Mouse (Mus musculus): ENCODE data around the gene Etnppl. TPM values are rescaled to one million over a fixed set of nuclear protein-coding genes. Genes with fewer than 3 reads are reported as not detected.

Etnppl gene
- not detected in 2 replicates for total RNA-seq (2017)

DNA sequence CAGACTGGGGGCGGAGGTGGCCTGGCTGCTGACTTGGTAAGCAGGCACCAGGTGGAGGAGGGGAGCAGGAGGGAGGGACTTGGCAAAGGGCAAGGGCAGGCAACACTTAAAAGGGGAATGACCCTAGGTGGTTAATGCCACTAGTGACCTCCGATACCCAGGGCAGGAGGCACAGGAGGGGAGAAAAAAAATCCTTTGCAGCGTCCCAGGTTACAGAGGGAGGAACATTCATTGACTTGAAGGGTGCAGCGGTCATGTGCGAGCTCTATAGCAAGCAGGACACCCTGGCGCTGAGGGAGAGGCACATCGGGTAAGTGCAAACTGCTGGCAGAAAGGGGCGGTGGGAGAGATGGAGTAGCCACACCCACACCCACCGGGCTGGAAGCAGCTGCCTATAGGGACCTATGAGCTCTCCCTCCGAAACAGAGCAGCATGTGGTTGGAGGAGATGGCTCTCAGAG lies at the start of gene Etnppl:
Etnppl (plus strand) TSS at position 10 of the 460 bp plus-strand sequence.
- no peak for ATAC-seq (replicated peaks; ENCODE audit: low read depth, poor library complexity, severe bottlenecking)

DNA sequence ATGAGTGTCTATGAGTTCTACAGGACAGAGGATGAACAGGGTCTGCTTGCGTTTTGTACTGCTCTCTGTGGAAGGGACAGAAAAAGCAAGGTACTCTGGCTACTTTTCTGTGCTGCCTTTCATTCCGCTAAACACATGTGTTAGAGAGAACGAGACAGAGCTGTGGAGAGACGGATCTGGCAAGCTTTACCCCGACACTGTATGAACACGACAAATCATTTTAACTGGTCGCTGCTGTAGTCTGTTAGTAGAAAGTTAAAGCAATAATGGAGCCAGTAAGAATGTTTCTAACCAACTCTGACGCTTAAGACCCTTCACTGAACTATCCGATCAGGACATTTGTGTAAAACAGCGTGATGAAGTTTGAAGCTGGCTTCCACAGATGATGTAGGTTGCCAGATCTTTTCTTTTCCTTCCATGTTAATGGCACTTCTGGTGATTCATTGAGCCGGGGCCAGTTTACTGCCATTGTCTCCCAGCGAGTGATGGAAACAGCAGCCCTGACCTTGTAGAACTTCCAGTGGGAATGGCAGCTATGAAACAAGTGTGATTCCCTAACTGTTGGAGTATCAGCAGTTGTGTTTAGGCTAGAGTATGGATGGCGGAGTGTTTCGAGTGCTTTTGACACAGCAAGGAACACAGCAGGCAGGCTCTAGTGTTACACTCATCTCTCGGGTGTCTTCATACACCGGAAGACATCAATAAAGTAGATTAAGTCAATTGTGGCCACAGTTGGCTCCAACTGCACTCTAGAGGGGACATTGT lies 48.7 kb upstream of the Etnppl start:
- no peak for ATAC-seq (replicated peaks; ENCODE audit: low read depth, poor library complexity, severe bottlenecking)

DNA sequence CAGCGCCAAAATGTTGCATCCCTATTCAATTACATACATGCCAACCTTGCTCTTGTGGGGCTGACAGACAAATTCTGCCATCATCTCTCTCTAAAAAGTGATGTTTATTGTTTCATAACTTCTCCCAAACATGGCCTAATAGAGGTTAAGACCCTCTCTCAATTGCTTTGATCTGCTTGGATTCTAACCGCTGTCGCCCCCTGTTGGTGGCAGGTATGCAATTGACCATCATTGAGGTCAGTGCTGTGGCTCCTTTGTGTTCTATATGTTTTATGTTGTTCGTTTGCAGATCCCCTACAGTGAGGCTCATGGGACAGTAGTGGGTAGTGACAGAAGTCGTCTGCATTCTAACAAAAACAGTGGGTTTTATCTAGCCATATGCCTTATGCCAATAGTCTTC lies 44.0 kb upstream of the Etnppl start:
- no peak for ATAC-seq (replicated peaks; ENCODE audit: low read depth, poor library complexity, severe bottlenecking)

DNA sequence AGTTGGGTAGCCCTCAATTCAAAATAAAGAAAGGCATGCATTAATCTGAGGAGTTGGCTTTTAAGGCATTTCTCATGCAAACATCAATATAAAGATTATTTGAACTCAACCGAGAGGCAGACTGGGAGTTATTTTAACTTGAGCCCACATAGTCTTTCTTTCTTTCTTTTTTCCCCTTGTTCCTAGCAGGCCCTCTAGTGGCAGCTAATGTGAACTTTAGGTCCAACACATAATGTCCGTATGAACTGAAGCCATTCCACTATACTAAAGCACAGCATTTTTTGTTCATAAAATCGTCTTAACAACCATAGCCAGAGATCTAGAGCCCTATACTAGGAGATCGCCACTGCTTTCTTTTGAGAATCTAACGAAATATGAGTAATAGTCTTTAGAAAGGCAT lies 42.6 kb upstream of the Etnppl start:
- peak; percentile 76 for ATAC-seq (replicated peaks; ENCODE audit: low read depth, poor library complexity, severe bottlenecking)

DNA sequence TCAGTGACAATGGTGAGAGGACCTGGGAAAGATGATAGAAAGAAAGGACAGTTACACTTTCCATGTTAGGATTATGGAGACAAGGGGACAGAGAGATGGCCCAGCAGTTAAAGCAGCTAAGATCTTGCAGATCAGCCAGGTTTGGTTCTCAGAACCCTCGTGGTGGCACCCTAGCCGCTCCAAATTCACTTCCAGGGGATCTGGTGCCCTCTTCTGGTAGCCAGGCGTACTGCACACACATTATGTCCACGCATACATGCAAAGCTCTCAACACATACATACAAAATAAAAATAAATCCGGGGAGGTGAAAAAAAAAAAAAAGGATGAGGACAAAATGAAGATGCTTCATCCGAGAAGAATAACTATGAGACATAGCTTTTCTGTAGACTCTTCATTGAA lies 40.6 kb upstream of the Etnppl start:
- peak; percentile 76 for ATAC-seq (replicated peaks; ENCODE audit: low read depth, poor library complexity, severe bottlenecking)

DNA sequence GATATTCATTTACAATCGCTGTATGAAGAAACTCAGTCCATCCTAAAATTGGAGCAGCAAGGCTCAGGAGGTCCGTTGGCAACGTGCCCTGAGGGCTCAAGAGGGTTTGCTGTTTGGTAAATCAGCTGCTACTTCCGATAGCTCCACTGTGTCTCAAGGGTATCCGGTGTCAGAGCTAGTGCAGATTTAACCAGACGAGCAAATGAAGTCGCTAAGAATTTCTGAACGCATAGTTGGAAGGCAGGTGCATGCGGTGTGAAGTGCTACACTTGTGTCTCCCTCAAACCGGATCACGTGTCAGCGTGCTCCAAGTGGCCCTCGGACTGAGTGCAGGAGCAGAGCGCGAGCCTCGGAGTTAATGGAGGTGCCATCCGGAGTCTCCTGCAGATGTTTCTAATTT lies 37.7 kb upstream of the Etnppl start:
- ATAC-seq (replicated peaks; ENCODE audit: low read depth, poor library complexity, severe bottlenecking): no peak

DNA sequence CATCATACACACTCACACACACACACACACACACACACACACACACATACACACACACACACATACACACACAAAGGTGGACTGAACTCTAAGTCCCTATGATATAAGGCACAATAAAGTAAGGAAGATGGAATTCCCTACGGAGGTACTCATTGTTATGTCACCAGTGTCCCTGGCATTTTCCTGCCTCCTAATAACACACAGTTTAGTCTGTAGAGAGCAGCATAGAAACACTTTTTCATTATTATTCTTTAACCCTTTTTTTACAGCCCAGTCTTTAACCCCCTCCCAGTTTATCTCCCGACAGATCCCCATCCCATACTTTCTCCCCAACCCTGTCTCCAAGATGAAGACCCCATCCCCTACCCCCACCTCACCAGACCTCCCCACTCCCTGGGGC lies 35.7 kb upstream of the Etnppl start:
- ATAC-seq (replicated peaks; ENCODE audit: low read depth, poor library complexity, severe bottlenecking): no peak

DNA sequence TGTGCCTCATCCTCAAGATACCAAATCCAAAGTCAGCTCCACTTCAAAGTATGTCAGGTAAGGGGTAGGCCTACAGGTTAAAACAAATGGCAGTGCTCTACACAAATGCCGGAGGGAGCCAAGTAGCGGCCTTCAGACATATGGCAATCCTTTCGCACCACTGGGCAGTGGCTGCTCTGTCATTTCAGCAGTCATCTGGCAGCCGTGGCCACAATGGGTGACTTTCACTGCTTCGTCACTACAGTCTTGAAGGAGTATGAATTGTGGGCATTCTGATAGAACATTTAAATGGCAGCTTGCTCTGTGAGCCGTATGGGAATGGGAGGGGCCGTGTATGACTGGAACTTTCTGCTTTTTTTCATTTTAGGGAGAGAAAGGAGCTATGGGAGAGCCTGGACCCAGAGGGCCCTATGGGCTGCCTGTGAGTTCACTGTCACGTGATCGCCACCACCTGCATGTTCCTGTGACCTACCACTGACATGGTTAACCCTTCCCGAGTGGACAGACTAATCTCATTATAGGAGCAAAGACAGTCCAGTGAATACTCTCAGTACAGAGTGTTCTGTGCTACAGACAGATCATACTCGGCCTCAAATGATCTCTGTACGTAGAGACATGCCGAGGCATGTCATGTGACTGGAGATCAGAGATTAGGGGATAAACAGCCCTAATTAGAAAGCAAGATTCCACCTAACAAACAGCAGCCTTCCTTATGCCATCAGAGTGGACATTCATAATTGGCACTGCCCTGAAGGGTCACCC lies 34.2 kb upstream of the Etnppl start:
- no peak for ATAC-seq (replicated peaks; ENCODE audit: low read depth, poor library complexity, severe bottlenecking)

DNA sequence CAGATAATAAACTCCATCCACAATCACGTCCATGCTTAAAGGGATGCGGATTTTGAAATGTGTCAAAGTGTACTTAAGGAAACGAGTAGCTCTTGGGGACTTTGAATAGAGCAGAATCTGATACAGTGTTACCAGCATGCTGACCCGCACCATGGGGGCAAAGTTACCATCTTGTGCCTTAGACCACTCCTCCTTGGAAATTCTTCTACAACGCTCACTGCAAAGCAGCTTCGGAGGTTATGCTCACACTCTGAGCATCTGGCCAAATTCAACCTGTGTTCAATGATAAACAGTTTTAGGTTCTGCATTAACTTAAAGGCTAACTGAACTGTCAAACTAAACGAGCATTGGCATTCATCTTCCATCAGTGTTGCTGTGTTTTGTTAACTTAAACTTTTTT lies 33.2 kb upstream of the Etnppl start:
- ATAC-seq (replicated peaks; ENCODE audit: low read depth, poor library complexity, severe bottlenecking): no peak

DNA sequence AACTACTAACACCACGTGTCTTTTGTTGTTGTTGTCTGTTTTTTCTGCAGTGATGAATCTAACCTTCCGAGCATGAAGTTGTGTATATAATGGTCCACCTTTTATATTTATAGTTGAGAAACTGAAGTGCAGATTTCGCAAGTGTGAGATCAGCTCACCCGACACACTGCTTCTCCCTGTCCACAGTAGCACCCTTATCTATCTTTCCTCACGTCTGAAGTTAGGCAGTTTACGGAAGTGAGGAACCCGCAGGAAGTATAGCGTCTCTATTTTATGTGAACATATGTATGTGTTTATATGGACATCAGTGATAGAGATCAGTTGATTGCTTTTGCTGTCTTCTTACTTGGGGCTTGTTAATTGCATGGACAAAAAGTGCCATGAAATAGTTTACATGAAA lies 22.2 kb upstream of the Etnppl start:
- 0 out of 2 replicates have a peak, but pooled peaks have one; percentile 25 for ATAC-seq (replicated peaks; ENCODE audit: low read depth, poor library complexity, severe bottlenecking)

DNA sequence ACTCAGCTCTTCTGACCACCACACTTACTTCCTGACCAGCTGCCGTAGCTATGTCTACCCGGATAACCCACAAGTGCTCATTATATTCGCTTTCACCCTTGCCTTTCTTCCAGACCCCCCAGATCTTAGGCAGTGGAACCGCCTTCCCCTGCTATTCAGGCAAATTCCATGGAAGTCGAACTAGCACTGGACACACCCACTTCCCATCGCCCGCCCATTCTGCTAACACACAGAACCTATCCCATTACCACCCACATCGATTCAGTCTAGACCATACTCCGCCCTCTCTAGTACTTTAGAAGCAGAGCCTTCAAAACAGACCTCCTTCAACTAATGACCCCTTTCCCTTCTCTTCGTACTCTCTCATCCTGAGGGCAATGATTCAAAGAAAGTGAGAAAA lies 15.8 kb upstream of the Etnppl start:
- ATAC-seq (replicated peaks; ENCODE audit: low read depth, poor library complexity, severe bottlenecking): no peak

DNA sequence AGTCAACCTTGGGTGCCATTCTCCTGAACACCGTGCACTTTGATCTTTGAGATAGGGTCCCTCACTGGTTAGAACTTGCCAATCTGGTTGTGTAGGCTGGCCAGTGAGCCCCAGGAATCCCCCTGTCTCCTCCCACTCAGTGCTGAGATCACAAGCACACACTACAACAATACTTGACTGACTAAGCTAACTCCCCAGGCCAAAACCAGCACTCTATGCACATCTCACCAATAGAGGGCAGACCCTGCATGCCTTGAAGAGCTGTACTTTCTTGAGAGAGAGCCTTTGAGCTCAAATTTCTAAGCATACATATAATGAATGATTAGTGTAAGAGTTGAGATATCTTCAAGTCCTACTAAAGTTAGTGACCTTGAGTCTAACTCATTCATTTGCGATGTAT lies 9.3 kb upstream of the Etnppl start:
- 0 out of 2 replicates have a peak, but pooled peaks have one; percentile 25 for ATAC-seq (replicated peaks; ENCODE audit: low read depth, poor library complexity, severe bottlenecking)

DNA sequence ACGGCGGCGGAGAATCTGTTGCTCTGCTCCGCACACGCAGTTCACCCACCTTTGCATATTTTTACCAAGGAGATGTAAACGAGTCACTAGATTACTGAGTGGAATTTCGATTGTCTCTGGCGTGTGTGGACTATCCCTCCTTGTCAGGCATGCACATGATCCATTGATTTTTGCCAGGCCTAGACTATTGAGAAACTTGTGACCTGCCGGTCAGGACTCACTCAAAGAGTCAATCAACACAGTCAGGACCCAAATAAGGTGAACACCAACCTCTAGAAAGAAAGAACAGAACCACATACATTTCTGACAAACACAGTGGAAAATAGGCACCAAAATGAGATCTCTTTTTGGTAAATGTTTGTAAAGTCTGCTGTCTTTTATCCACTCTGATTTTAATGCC lies 2.8 kb upstream of the Etnppl start:
- no peak for ATAC-seq (replicated peaks; ENCODE audit: low read depth, poor library complexity, severe bottlenecking)

DNA sequence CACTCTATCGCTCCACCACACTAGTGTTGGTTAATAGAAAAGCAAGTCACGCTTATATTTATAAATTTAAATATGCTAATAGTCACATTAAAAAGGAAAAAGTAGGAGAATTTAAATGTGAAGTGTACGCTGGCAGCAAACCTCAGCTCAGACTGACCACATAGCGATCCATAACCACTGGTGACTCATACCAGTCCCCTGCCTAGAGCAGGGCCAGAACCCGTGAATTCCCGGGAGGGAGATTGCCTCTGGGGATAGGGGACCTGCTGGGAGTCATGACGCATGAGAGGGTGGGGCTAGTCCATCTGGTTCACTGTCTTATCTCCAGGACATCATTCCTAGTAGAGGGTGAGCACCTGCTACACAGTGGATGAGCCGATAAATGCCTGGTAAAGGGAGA lies 1.6 kb upstream of the Etnppl start:
- ATAC-seq (replicated peaks; ENCODE audit: low read depth, poor library complexity, severe bottlenecking): no peak

DNA sequence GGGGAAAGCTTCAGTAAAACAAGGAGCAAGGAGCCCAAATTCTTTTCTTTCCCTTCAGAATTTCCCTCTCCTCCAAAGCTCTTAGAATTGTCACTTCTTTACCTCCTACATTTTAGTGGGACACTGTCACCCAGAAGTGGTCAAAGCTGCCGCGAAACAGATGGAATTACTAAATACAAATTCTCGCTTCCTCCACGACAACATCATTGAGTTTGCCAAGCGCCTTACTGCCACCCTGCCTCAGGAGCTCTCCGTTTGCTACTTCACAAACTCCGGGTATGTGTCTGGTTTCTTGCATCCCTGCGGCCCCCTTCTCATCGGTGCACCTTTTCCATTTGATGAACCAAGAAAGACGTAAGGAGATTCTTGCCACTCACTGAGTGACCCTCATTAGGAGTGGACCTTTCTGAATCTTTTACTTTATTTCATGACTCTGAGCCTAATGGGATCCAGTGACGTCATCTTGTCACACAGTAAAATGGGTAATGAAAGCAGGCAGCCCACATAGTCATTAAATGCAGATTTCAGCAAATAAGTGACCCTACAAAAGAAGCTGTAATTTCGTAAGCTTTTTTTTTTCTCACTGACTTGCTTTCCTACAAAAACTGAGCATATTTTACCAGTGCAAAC lies 3.4 kb downstream of the Etnppl start:
- no peak for ATAC-seq (replicated peaks; ENCODE audit: low read depth, poor library complexity, severe bottlenecking)

DNA sequence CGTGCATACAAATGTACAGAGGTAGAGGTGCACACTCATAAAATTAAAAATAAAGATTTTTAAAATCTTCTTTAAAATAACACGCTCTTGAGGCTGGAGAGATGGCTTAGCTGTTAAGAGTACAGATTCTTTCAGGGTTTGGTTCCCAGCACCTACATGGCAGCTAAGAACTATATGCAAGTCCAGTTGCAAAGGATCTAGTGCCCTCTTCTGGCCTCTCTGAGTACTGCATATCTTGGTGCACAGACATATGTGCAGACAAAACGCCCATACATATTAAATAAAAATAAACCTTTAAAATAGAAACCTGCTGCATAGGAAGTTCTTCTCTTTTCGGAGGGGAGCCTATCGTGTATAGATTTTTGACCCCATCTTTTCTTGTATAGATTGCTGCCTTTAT lies 11.1 kb downstream of the Etnppl start:
- no peak for ATAC-seq (replicated peaks; ENCODE audit: low read depth, poor library complexity, severe bottlenecking)

DNA sequence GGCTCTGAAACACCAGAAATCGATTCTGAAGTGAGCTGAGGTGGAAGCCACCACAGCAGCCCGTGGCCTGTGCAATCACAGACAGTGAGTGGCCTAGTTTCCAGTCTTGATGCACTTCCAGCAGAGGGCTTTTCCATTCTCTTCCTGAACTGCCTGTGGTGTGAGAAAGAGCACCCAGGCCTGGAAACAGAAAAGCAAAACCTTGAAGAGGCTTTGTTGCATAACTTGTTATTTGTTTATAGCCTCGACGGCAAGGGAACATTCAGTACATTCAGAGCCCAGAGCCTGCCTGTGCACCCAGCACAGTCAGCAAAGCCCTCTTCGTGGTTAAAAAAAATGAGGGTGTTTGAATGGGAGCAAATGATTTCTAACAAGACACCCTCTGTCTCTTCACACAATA lies 16.6 kb downstream of the Etnppl start:
- no peak for ATAC-seq (replicated peaks; ENCODE audit: low read depth, poor library complexity, severe bottlenecking)

DNA sequence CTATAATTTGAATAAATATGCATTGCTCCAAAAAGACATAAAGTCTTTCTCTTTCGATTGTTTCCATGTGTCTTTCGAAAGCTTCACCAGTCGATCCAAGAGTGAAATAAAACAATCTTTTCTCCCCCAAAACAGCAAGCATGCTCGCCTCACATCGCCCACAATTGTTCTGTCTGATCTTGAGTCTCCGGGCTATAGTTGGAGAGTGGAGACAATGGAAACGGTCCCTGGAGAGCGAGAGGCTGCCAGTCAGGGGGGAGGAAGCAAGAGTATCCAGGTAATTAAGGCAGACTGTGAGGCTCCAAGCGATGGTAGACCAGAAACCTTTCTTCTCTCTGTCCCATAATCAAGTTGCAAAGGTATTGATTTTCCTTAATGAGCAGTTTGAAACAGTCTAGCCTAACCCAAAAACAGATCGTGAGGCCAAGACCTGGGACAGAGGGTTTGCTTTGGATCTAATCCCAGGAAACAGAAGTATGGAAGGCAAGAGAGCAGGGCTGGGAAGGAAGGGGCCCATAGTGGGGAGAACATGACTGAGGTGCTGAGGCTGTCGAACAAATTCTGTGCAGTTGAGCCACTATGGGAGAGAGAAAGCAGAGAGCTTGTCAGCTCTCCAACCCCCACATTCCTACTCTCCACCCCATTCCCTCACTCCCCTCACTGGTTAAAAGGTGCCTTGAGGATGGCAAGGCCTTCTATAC lies 29.0 kb downstream of the Etnppl start:
- no peak for ATAC-seq (replicated peaks; ENCODE audit: low read depth, poor library complexity, severe bottlenecking)

DNA sequence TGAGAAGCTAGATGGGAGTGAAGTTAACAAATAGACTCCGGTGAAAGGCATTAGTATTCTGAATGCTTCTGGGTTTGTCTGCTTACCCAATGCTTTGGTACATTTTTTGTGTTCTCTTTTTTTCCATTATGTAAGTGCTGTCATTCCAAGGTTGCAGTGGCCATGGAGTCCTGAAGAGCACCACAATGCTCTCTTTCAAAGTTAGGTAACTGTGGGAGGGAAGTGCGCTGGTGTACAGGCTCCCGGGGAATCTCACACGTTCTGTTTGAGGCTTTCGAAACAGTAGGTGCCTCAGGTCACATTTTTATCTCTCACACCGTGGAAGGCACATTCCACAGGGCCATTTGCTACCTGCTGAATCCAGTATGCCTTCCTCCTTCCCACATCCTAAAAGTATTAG lies 32.3 kb downstream of the Etnppl start:
- no peak for ATAC-seq (replicated peaks; ENCODE audit: low read depth, poor library complexity, severe bottlenecking)

DNA sequence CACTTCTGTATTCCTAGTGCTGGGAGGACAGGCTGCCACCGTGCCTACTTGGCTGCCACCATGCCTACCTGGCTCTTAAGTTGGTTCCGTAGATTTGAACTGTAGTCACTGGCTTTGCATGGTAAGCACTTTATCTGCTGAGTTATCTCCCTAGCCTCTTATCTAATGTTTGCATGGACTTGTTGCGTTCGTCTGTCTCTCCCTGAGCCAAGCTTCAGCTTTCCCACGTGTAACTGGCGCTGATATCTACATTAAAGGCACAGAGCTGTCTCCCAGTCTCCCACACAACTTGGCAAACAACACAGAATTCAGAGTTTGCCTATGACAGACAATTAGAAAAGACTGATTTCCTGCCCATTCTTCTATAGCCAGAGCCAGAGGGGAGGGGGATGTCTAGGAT lies 43.4 kb downstream of the Etnppl start:
- ATAC-seq (replicated peaks; ENCODE audit: low read depth, poor library complexity, severe bottlenecking): no peak

Data from common myeloid progenitor, adult 5-6 weeks (primary cell).